Mouse (Mus musculus) ovary, postnatal 10 days (tissue): Measurements from ENCODE around the gene Neurod6.

Source experiments
- DNase-seq: peaks from one replicate; pipeline ENCODE4 v3.0.0; 2022; ENCODE audit warnings: low spot score

Gene Neurod6

GRCm38 (mm10) chr6:55646824-55647560, 34.1 kb downstream of the Neurod6 start:
- no peak for DNase-seq

GRCm38 (mm10) chr6:55646111-55646823, 34.8 kb downstream of the Neurod6 start:
- DNase-seq, result no peak

GRCm38 (mm10) chr6:55634662-55635061, 46.4 kb downstream of the Neurod6 start:
- DNase-seq, result no peak
